Mouse (Mus musculus): Measurements from ENCODE around the gene Olfr239. TPM values are rescaled to one million over a fixed set of nuclear protein-coding genes. Genes with fewer than 3 reads are reported as not detected.
"Not testable (repeated sequence)": the region's sequence is repeated elsewhere in the genome, so short reads cannot be mapped to it uniquely, and the experiment has no call there.

The Olfr239 gene
- polyA plus RNA-seq (2017; shearing (Covaris generic)), result not detected

GRCm38 (mm10) chr17:33191002-33191401 is at the start of gene Olfr239:
Gene Olfr239 (plus strand): TSS chr17:33191302.
- not testable (repeated sequence) for ATAC-seq

- not testable (repeated sequence) for ATAC-seq
Observed at GRCm38 (mm10) chr17:33168147-33168546, 23.0 kb upstream of the Olfr239 start, which contains the start of gene Olfr55. Gene Olfr55 (plus strand): TSS chr17:33168447.

- no peak for ATAC-seq
Observed at GRCm38 (mm10) chr17:33221590-33221989, 30.5 kb downstream of the Olfr239 start, which contains the start of gene Olfr1564. Gene Olfr1564 (minus strand): TSS chr17:33221690.

GRCm38 (mm10) chr17:33236646-33237045 is 45.5 kb downstream of the Olfr239 start:
- ATAC-seq, result not testable (repeated sequence)

Other genes starting within 250 kb of the Olfr239 start
- 10 to 100 TPM; 26.7 to 31.2 TPM for gene Cyp4f13, start 243.9 kb upstream of the Olfr239 start, polyA plus RNA-seq (2017; shearing (Covaris generic))
- gene Zfp472, start 225.5 kb upstream of the Olfr239 start, polyA plus RNA-seq (2017; shearing (Covaris generic)), result 10 to 100 TPM; 24.7 to 27.8 TPM
- 10 to 100 TPM; 17.8 to 18.1 TPM for gene Zfp952, start 198.2 kb upstream of the Olfr239 start, polyA plus RNA-seq (2017; shearing (Covaris generic))
- 1 to 10 TPM; 7.9 to 8.9 TPM for gene Zfp763, start 157.9 kb upstream of the Olfr239 start, polyA plus RNA-seq (2017; shearing (Covaris generic))
- not detected for gene 4921501E09Rik, start 123.2 kb upstream of the Olfr239 start, polyA plus RNA-seq (2017; shearing (Covaris generic))
- 1 to 10 TPM; 5.8 to 6.1 TPM for gene Zfp563, start 102.0 kb upstream of the Olfr239 start, polyA plus RNA-seq (2017; shearing (Covaris generic))
- gene Morc2b, start 51.6 kb upstream of the Olfr239 start, polyA plus RNA-seq (2017; shearing (Covaris generic)), result not detected
- gene Olfr55, start 22.9 kb upstream of the Olfr239 start, polyA plus RNA-seq (2017; shearing (Covaris generic)), result not detected
- gene Olfr1564, start 30.4 kb downstream of the Olfr239 start, polyA plus RNA-seq (2017; shearing (Covaris generic)), result not detected
- gene Zfp955a, start 63.8 kb downstream of the Olfr239 start, polyA plus RNA-seq (2017; shearing (Covaris generic)), result 10 to 100 TPM; 12.4 to 14.4 TPM
- under 1 TPM in 1 of 2 experiments, not detected in 1; 0.12 TPM for gene Olfr63, start 73.4 kb downstream of the Olfr239 start, polyA plus RNA-seq (2017; shearing (Covaris generic))
- gene Zfp955b, start 98.2 kb downstream of the Olfr239 start, polyA plus RNA-seq (2017; shearing (Covaris generic)), result 1 to 10 TPM; 7.9 to 8.8 TPM
- gene Zfp81, start 167.6 kb downstream of the Olfr239 start, polyA plus RNA-seq (2017; shearing (Covaris generic)), result 10 to 100 TPM in 1 of 2 experiments, 1 to 10 TPM in 1; 7.7 to 10.4 TPM
- 10 to 100 TPM in 1 of 2 experiments, 1 to 10 TPM in 1; 9.0 to 13.8 TPM for gene Zfp101, start 203.3 kb downstream of the Olfr239 start, polyA plus RNA-seq (2017; shearing (Covaris generic))
- not detected for gene Actl9, start 241.6 kb downstream of the Olfr239 start, polyA plus RNA-seq (2017; shearing (Covaris generic))